Mouse (Mus musculus) midbrain, embryonic 11.5 days (tissue): ENCODE measurements around the gene Trmt2b. TPM values are rescaled to one million over a fixed set of nuclear protein-coding genes. Genes with fewer than 3 reads are reported as not detected.
A peak's percentile ranks its signal among the peaks of the same experiment; 100 is the strongest.
"Not testable (repeated sequence)": the region's sequence is repeated elsewhere in the genome, so short reads cannot be mapped to it uniquely, and the experiment has no call there.

Source experiments
- ATAC-seq: fragments of 200-750 bp; cut with Nextera tagmentation; 2 replicates; pipeline ENCODE4 v1.8.0; 2017; ENCODE audit warnings: moderate TSS enrichment, moderate library complexity; ENCODE audit not compliant: low FRiP score
- DNase-seq: peaks from one replicate; pipeline ENCODE4 v3.0.0; 2015; ENCODE audit warnings: low spot score; ENCODE audit errors: missing footprints
- H3K27ac ChIP-seq: fragments of 300-500 bp; sonication (generic); 2 replicates; pipeline ENCODE4 v1.5.1; 2014; ENCODE audit warnings: low read depth, low read length
- H3K27me3 ChIP-seq: fragments of 300-500 bp; sonication (generic); 2 replicates; pipeline ENCODE4 v1.6.1; 2014; ENCODE audit warnings: mild to moderate bottlenecking, low read length, moderate library complexity, mixed read lengths; ENCODE audit not compliant: control insufficient read depth, insufficient read depth
- H3K36me3 ChIP-seq: fragments of 300-500 bp; sonication (generic); 2 replicates; pipeline ENCODE4 v1.6.1; 2014; ENCODE audit warnings: mild to moderate bottlenecking, low read length, moderate library complexity, mixed read lengths; ENCODE audit not compliant: control insufficient read depth, insufficient read depth
- H3K4me1 ChIP-seq: fragments of 300-500 bp; sonication (generic); 2 replicates; pipeline ENCODE4 v1.6.1; 2014; ENCODE audit warnings: low read length; ENCODE audit not compliant: control insufficient read depth, insufficient read depth
- H3K4me2 ChIP-seq: fragments of 300-500 bp; sonication (generic); 2 replicates; pipeline ENCODE4 v1.6.1; 2014; ENCODE audit warnings: mild to moderate bottlenecking, moderate library complexity
- H3K4me3 ChIP-seq: fragments of 300-500 bp; sonication (generic); 2 replicates; pipeline ENCODE4 v1.5.1; 2014; ENCODE audit warnings: low read depth, low read length
- H3K9ac ChIP-seq: fragments of 300-500 bp; sonication (generic); 2 replicates; pipeline ENCODE4 v1.6.1; 2014; ENCODE audit warnings: low read length
- H3K9me3 ChIP-seq: fragments of 300-500 bp; sonication (generic); 2 replicates; pipeline ENCODE4 v1.6.1; 2016; ENCODE audit warnings: low read length; ENCODE audit not compliant: control insufficient read depth
- WGBS: fragments of 180-500 bp; shearing (Covaris S2); extraction: QIAGEN DNeasy Blood & Tissue Kit; methylation state at CpG from one replicate; pipeline ENCODE4 v1.1.7; 2014; 5-methylcytosine and 5-hydroxymethylcytosine counted together
- polyA plus RNA-seq: library from polyadenylated mRNA; unstranded; fragments of >200 nt; fragmentation: Nextera tagmentation; extraction: Ambion mirVana; gene quantifications from 2 replicates; pipeline ENCODE4 v1.2.1, GENCODE M21; 2014

Gene Trmt2b
- 7.8 and 9.4 TPM in 2 replicates for polyA plus RNA-seq

DNA sequence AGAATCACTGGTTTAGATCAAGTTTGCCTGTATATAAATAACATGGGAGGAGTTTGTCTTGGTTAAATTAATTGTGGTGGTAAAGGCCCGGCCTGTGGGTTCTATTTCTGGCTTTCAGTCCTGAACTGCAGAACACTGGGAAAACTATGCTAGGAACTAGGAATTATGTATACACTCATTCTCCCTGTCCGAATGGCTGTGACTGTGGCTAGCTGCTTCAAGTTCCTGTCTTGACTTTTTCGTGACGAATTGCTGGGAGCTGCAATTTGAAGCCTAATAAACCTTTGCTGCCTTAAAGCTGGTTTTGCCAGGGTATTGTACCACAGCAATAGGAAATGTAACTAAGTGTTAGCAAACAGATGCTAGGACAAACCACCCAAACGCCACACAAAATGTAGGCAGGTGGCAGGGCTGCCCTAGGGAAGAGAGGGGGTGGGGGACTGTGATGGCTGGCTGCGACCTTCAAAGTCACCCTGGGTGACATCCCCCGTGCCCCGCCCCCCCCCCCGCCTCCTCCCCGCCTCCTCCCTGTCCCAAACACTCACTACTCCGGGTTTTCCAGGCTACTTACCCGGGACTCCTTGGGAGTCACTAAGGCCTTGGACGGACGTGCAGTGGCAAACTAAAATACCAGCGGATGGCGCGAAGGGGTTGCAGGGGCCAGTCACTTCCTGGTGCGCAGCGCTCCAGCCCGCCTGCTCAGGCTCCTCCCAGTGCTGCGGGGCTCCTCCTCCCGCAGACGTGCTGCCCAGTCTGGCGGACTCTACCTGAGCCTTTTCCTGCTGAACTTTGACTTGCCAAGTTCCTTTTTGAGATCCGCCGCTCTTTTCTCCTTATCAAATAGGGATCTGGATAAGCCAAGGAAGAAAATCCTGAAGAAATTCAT, at the start of gene Trmt2b:
TSS of gene Trmt2b (minus strand) at position 710 of the 886 bp plus-strand sequence.
- Histone ChIP-seq H3K4me2 (peak within 1 kb of the TSS; percentile 38), H3K9me3 (no peaks in the 10 kb centered on the region), H3K4me1 (no peaks in the 10 kb centered on the region; the same call in 1 of the 2 replicates), H3K4me3 (peak within 1 kb of the TSS; percentile 35), H3K9ac (peak within 1 kb of the TSS; percentile 36), H3K36me3 (no peaks in the 10 kb centered on the region), H3K27ac (no peak within 1 kb of the TSS), H3K27me3 (no peaks in the 10 kb centered on the region; the same call in 1 of the 2 replicates)
- DNase-seq (peak; percentile 86), ATAC-seq (peak; percentile 90)
- 13% methylated on average over 25 of the region's 26 CpGs for WGBS

DNA sequence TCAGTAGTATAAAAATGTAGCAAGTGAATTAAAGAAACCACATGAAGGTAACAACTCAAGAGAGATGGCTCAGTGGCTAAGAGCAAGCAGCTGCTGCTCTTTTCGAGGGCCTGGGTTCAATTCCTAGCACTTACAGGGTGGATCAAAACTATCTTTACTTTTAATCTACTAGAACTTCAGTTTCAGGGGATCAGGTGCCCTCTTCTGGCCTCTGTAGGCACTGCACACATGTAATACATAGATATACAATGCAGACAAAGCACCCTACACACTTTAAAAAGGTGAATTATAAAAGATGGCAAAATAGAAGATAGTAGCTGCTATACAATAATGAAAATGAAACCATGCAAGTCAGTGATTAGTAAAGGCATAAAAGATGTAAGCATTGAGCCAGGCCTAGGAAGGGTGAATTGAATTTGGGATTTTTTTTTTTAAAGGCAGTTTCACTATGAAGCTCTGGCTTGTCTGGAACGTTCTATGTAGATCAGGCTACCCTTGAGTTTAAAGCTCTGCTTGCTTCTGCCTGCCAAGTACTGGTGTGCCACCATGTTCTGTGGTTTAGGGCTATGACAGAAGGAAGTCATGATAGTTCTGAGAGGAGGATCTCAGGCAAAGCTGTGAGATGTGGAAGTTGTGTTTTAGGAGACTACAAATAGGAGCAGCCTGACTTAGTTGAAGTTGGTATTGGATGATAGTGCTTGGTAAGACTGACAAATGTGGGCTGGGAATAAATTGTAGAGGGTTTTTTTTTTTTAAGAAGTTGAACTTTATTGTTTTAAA, 42.6 kb upstream of the Trmt2b start:
- Histone ChIP-seq H3K36me3 (no peaks in the 10 kb centered on the region), H3K27ac (no peak overlapping the region), H3K9me3 (no peaks in the 10 kb centered on the region), H3K27me3 (no peaks in the 10 kb centered on the region), H3K9ac (no peak overlapping the region), H3K4me2 (no peak overlapping the region), H3K4me3 (no peak overlapping the region), H3K4me1 (no peaks in the 10 kb centered on the region)
- no peak for DNase-seq
- 76% methylated on average over 2 of the region's 2 CpGs for WGBS
- ATAC-seq: no peak

GRCm38 (mm10) chrX:134311193-134311592, 34.4 kb upstream of the Trmt2b start:
- H3K9me3 ChIP-seq, H3K27ac ChIP-seq, H3K4me3 ChIP-seq, H3K27me3 ChIP-seq, H3K36me3 ChIP-seq, H3K4me1 ChIP-seq, H3K4me2 ChIP-seq, H3K9ac ChIP-seq, DNase-seq, ATAC-seq: not testable (repeated sequence)
- WGBS: 90% methylated on average over 7 of the region's 7 CpGs

DNA sequence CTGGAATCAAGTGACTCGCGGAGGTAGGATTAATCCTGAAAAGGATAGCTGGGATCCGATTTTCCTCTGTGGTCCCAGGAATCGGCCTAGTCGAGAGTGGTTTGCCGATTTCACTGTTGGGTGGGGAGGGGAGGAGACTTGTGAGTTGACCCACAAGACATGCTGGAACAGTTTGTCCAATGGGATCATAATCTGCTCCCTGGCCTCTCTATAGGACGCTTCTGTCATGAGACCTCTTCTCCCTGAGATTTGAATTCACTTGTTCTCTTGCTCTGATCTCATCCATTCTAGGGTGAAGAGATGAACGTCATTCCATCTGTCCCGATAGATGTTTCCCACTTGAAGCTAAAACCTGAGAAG, 31.5 kb upstream of the Trmt2b start:
- Histone ChIP-seq H3K4me2 (peak overlapping the region; percentile 39), H3K9ac (peak overlapping the region; percentile 59), H3K27me3 (no peaks in the 10 kb centered on the region; the same call in 1 of the 2 replicates), H3K4me3 (peak overlapping the region; percentile 38), H3K27ac (no peak overlapping the region), H3K36me3 (no peaks in the 10 kb centered on the region), H3K9me3 (no peaks in the 10 kb centered on the region), H3K4me1 (no peaks in the 10 kb centered on the region)
- DNase-seq (no peak), ATAC-seq (peak; percentile 78)
- WGBS: 27% methylated on average over 9 of the region's 9 CpGs

DNA sequence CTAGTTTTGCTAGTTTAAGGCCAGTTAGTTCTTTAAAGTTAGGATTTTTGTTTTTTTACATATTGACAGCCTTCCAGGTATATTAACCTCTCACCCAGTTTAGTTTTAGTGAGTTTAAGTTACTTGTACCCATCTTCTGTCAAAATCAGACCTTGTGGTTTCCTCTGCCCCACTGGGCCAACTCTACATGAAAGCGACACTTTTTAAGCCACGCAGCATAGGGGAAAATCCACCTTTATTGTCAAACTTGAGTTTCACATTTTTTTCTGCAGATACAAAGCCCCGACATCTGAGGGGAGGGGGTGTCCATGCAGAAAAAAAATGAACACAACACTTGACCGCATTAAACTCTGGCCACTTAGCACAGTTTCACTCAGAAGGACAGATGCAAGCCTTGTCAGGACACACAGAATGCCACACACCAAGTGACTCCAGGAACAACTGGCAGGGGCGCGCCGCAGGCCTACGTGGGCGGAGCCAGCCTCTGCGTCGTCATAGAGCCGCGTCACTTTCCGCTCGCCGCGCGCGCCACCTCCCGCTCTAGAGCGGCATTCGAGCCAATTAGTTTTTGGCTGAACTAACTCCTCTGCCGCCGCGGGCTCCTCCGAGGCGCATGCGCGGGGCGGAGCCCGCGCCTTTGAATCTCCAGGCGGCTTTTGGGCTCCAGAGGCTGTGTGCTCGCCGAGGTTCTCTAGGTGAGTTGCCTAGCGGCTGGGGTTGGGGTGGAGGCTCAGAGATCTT, 30.9 kb upstream of the Trmt2b start, which contains the start of gene Cenpi:
TSS of gene Cenpi (plus strand) at position 551 of the 741 bp plus-strand sequence.
- Histone ChIP-seq H3K36me3 (no peaks in the 10 kb centered on the region), H3K27me3 (no peaks in the 10 kb centered on the region; the same call in 1 of the 2 replicates), H3K9me3 (no peaks in the 10 kb centered on the region), H3K27ac (no peak within 1 kb of the TSS), H3K9ac (peak within 1 kb of the TSS; percentile 59), H3K4me2 (peak within 1 kb of the TSS; percentile 39), H3K4me3 (peak within 1 kb of the TSS; percentile 38), H3K4me1 (no peaks in the 10 kb centered on the region)
- ATAC-seq: peak; percentile 98
- peak; percentile 97 for DNase-seq
- WGBS: 21% methylated on average over 36 of the region's 36 CpGs

DNA sequence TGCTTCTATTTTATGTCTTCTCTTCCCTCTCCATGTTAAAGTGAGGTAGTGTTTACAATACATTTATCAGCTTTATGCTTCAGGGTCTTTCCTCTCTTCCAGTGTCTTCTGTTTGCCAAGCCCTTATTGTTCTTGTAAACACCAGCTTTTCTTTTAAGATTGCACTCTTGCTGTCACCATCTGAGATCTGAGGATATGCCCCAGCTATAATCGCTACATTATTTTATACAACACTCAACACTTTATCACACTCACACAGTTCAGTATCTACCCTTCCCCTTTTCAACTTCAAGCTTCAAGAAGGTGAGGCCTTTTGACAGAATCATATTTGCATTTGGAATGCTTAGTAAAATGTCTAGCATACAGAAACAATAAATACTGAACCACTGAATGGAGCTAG, 26.5 kb upstream of the Trmt2b start:
- DNase-seq (no peak), ATAC-seq (no peak)
- Histone ChIP-seq H3K36me3 (no peaks in the 10 kb centered on the region), H3K27ac (no peak overlapping the region), H3K9me3 (no peaks in the 10 kb centered on the region), H3K4me1 (no peaks in the 10 kb centered on the region; the same call in 1 of the 2 replicates), H3K9ac (no peak overlapping the region), H3K4me2 (no peak overlapping the region), H3K4me3 (no peak overlapping the region), H3K27me3 (no peaks in the 10 kb centered on the region; the same call in 1 of the 2 replicates)
- WGBS: 89% methylated on average over 1 of the region's 1 CpGs

DNA sequence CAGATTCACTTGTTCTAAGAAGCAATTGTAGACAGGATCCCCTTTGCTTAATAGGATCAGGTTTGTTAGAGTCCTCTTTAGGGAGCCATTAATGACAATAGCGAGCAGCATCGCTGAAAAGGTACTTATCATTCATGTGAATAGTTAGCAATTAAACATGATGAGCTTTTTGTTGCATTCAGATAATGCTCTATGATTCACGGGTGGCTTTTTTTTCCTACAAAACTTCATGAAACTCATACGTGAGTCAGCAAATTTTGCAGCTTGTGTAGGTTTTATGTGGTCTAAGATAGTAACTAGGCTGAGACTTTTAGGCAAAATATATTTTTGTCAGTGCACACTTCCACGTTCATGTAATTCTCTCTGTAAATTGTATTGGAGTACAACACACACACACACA, 23.4 kb upstream of the Trmt2b start:
- no peaks in the 10 kb centered on the region; the same call in 1 of the 2 replicates for H3K4me1 ChIP-seq
- no peak for DNase-seq
- no peak overlapping the region for H3K4me2 ChIP-seq
- H3K27me3 ChIP-seq: peaks cover 3% of the 10 kb centered on the region
- no peaks in the 10 kb centered on the region for H3K9me3 ChIP-seq
- H3K9ac ChIP-seq: no peak overlapping the region
- no peaks in the 10 kb centered on the region for H3K36me3 ChIP-seq
- WGBS: 53% methylated on average over 5 of the region's 5 CpGs
- no peak overlapping the region for H3K4me3 ChIP-seq
- no peak for ATAC-seq
- H3K27ac ChIP-seq: no peak overlapping the region

DNA sequence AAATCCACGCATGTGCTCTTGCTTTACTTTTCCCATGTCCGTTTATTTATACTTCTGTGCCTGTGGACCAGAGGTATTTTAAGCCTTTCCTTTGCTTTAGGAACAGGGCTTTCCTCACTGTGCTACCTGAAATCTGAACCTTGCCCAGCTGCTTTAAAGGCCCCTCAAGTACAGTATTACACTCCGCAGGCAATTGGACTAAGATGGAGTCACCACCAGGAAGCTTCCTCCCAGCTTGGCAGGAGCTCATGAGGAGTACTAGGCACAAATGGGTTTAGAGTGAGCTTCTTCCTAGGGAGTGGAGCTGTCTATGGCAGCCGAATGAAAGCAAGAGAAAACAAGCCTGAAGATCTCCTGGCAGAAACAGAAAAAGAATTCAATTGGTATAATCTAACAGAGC, 20.4 kb upstream of the Trmt2b start:
- H3K27me3 ChIP-seq: peaks cover 3% of the 10 kb centered on the region; the same call in 1 of the 2 replicates
- peak overlapping the region; percentile 33; the same call in 1 of the 2 replicates for H3K9ac ChIP-seq
- no peaks in the 10 kb centered on the region for H3K36me3 ChIP-seq
- H3K9me3 ChIP-seq: no peaks in the 10 kb centered on the region
- H3K4me2 ChIP-seq: peak overlapping the region; percentile 51
- peak overlapping the region; percentile 40 for H3K4me3 ChIP-seq
- no peaks in the 10 kb centered on the region; the same call in 1 of the 2 replicates for H3K4me1 ChIP-seq
- DNase-seq (no peak), ATAC-seq (no peak)
- no peak overlapping the region for H3K27ac ChIP-seq
- 29% methylated on average over 4 of the region's 4 CpGs for WGBS
